Mouse (Mus musculus) brain, embryonic 18.5 days (tissue): ENCODE results near the gene Kmt5c.

Experiments used
- DNase-seq: peaks from one replicate; pipeline ENCODE4 v3.0.0-alpha.2; 2012; ENCODE audit warnings: low read depth, low spot score

Kmt5c gene

DNA sequence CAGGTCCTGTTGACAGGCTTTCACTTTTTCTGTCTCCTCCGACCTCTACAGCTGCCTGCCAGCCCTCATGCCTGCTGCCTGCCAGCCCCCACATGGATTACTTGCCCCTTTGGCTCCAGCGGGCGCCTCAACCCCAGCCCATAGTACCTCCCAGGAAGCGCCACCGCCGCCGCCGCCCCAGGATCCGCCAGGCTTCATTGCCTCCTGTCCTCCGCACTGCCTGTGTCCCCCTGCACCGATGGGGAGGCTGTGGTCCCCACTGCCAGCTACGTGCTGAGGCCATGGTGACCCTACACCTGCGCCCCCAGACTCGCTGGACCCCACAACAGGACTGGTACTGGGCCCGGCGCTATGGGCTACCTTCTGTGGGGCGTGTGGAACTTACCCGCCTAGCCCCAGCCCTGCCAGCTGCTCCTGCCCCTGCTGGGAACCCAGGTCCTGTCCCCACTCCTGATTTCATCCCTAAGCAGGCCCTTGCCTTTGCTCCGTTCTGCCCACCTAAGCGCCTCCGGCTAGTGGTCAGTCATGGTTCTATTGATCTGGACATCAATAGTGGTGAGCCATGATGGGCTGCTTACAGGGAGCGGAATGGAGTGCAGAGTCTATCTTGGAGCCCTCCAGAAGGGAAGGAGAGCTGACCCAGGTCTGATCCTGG is 6.5 kb downstream of the Kmt5c start:
- DNase-seq, result no peak

- no peak for DNase-seq
Measured at GRCm38 (mm10) chr7:4747156-4747899, 7.4 kb downstream of the Kmt5c start.

- no peak for DNase-seq
Measured at GRCm38 (mm10) chr7:4748321-4748720, 8.4 kb downstream of the Kmt5c start.

DNA sequence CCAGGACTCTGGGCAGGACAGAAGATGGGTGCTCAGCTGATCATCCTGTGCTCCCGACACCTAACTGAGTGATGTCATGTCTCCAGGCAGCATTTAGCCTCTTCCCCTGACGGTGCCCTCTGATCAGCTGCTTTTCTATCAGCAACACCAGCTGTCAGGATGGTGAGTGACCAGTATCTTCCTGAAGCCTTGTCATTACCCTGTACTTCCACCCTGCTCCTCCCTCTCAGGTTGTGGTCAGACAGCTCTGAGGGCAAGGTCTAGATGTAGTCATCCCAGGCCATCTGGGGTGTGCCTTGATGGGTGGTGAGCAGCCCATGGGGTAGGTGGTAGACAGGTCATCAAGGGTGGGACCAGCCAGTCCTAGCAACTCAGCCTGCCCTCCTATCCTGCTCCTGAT is 9.3 kb downstream of the Kmt5c start:
- DNase-seq, result no peak

DNA sequence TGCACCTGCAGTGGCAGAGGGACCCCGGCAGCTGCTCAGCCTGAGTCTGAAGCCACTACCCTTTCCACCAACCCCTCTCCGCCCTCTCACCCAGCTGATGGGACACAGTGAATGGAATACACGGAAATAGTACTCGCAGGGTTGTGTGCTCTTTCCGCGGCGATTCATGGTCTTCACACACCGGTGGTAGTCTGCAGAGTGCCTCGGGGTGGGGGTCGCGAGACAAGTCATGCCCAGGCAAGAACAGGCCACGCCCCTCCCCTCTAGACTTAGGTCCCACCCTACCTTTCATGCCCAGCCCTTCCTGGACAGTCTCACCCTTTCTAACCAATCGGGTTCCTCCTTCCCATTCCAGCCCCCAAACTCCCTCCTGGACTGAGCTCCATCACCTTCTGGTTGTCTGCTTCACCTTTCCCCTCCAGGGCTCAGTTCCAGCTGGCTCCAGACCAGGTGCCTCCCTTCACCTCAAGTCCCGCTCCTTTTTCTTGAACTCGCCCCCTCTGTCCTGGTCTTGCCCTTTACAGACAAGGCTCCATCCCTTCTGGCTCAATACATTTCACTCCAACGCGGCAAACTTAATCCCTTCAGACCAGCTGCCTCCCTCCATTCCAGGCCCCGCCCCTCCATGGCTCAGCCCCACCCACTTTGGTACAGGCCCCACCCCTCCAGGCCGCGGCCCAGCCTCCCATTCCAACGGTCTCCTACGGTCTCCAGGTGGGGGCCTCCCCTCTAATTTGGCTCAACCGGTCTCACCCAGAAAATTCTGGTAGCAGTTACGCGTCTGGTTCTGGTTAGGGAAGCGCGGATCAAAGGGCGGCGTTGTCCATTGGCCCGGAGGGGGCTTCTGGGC is 12.3 kb downstream of the Kmt5c start:
- no peak for DNase-seq

DNA sequence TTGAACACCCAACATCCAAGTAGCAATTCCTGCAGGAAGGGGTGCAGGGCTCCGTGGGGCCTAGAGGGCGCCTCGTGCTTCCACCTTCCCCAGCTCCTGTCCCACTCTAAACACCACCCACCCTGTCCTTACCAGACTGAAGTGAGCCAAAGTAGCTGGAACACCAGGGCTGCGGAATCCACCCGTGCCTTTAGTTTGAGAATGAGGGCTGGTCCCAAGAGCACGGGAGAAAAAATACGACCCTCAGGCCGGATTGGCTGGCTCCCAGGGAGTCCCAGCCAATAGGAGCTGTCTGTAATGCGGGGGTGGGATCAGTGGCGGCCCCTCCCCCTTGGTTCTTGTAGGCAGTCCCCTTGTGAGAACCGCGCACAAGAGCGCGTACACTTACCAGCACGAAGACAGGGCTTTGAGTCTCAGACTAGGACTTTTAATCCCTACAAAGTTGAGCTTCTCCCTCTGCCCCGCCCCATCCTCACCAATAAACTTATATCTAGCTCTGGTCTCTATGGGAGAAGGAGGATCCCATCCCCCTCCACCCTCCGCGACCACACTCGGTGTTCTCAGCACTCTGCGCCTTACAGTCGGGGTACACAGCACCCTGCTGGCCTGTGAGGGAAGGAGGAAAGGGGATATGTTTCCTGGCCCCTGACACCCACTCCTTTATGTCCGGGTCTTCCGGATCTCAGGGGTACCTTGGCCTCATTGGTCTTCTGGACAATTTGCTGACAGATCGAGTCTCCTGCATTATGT is 13.1 kb downstream of the Kmt5c start, which contains the start of gene Cox6b2:
Gene Cox6b2 (minus strand): TSS at position 274 of the 750 bp plus-strand sequence.
- DNase-seq, result peak; percentile 67

- DNase-seq, result no peak
Measured at GRCm38 (mm10) chr7:4759670-4760069, 19.8 kb downstream of the Kmt5c start.

GRCm38 (mm10) chr7:4764946-4765710 is 25.2 kb downstream of the Kmt5c start:
- no peak for DNase-seq

DNA sequence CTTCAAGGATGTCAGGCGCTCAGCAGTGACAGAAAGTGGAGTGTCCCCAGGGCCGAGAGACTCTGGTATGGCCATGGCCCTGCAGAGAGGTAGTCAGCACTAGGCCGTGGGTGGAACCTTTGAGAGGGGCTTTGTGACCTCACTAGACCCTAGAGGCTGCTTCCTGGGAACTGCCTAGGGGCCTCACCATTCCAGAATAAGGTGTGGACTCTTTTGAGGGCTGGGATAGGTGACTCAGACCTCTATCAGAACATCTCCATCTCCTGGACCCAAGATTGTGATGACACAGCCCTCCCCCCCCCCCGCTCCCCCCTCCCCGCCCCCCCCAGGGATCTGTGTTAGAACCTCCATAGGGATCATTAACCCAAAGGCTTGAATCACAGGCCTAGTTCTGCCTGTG is 31.3 kb downstream of the Kmt5c start, which contains the start of gene Fam71e2:
Gene Fam71e2 (minus strand): TSS at position 101 of the 400 bp plus-strand sequence.
- DNase-seq, result no peak

DNA sequence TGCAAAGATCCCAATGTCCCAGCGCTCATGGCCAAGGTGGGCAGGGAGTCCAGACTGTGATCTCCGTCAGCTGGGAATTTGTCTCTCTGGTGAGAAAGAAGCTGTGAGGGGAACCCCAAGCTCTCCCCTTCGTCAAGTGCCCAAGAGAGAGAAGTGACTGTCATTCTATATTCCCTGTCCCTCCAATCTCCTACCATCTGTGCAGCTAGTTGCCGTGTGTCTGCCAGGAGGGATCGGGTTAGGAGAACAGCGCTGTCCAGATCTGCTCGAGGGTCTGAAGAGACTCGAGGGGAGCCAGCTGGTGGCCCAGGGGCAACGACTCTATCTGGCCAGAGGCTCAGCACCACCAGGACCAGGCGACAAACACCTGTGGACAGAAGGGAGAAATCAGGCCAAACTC is 36.2 kb downstream of the Kmt5c start:
- DNase-seq, result no peak

- no peak for DNase-seq
Measured at GRCm38 (mm10) chr7:4776861-4777830, 37.2 kb downstream of the Kmt5c start.

DNA sequence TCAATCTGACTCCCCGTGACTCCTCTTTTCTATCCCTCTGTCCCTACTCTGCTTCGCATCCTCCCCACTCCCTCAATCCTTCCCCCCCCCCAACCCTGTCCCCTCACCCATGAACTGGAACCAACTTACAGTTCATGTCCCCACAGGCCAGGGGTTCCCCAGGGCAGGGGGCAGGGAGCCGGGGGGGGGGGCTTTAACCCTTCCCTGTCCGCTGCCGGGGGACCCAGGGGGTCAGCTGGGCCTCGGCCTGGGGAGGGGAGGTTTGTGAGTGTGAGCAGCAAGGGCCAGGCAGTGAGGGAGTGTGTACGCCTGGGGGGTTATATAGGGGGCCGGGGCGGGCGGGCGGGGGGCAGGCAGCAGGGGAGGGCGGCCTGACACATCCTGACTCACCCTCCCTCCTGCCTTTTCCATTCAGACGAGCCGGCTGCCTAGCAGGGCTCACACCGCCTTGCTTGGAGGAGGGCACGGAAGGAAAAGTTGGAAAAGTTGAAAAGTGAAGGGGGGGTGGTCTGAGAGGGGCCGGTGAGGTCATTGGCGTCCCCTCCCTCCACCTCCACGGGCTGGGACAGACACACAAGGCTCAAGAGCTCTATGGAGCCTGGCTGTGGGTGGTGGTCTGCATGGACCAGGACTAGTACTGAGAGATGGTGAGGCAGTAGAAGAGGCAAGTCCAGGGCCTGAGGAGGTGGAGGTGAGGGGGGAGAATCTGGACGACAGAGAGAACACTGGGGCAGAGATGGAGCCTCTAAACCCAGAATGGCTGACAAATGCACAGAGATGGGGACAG is 38.1 kb downstream of the Kmt5c start:
- no peak for DNase-seq

GRCm38 (mm10) chr7:4779921-4780320 is 40.0 kb downstream of the Kmt5c start:
- DNase-seq, result no peak

DNA sequence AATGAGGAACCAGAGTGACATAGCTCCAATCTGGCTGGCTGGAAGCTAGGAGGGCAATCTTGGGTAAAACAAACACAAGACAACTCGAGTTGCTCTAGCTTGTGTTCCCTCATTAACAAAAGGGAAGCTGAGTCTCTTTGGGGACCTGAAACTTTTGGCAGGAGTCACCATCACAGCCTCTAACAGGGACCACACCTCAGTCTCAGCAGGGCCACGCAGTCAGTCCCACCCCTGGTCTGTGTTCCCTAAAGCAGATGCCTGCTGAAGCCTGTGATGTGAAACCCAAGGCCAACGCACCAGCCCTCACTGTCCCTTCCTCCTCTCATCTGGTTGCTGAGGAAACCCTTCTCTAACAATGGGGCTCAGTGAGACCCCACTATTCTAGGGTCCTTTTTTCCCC is 42.2 kb downstream of the Kmt5c start:
- no peak for DNase-seq

DNA sequence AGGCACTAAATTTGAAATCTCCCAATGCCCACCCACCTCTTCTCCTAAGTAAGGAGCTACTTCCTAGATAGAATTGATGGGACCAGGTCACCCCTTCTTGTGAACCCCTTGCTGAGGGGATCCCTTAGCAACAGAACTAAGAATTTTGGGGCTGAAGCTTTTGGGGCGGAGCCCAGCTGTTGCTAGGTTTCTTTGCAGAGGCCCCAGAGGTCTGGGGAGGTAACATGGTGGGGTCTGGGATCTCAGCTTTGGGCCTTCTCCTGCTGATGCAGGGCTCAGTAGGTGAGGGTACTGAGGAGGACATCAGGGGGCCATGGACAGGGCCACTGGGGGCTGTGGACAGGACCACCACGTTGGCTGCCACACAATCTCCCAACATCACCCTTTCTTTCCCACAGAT is 42.8 kb downstream of the Kmt5c start, which contains the start of the genes Il11 and Tmem190:
Gene Il11 (minus strand): TSS at position 101 of the 400 bp plus-strand sequence.
Gene Tmem190 (plus strand): TSS at position 179 of the 400 bp plus-strand sequence.
- no peak for DNase-seq

GRCm38 (mm10) chr7:4783667-4784268 is 43.9 kb downstream of the Kmt5c start:
- no peak for DNase-seq

GRCm38 (mm10) chr7:4788499-4789435 is 48.9 kb downstream of the Kmt5c start:
- no peak for DNase-seq
